Comparison of ENCODE assay signal across 24 mouse cellular contexts in the genomic region with DNA sequence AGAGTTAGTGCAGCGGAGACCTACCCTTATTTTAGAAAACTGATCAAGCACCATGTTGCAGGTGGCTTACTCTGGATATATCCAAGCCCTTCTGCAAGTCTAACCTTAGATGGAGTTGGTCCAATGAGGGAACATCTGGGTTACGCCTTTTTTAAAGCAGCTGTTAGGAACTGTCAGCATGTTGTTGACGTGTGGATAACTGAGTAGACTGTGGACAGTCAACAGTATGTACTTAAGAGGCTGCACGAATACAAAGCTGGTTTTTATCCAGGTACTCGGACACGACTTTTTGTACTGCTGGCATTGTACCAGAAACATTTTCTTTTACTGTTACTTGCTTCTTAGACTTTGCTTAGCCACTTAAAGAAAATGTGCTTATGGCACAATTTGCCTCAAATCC. TPM values are rescaled to one million over a fixed set of nuclear protein-coding genes. Genes with fewer than 3 reads are reported as not detected.
A peak's percentile ranks its signal among the peaks of the same experiment; 100 is the strongest.
DNase-seq lines count a peak whose midpoint lies in the region; ATAC-seq and TF ChIP-seq lines count a peak whose summit lies in the region.
"Had no signal": no experiment of that assay in that cellular context is flagged by ENCODE, and none has a peak within 500 bp of the region (broad histone marks: within the 10 kb centered on the region; RNA-seq: fewer than 3 reads in every experiment).

No protein-coding gene starts in this region.

- no peak for ATAC-seq in heart, embryonic 12.5 days (ENCODE audit: insufficient number of reproducible peaks, low FRiP score)
- ATAC-seq in intestine, embryonic 14.5 days (replicated peaks; ENCODE audit: low FRiP score, low TSS enrichment, low read depth): no peak
- ATAC-seq in intestine, embryonic 16.5 days: no peak
- no peak for ATAC-seq in liver, postnatal 0 days
- no peak for ATAC-seq in liver, embryonic 12.5 days
- no peak for ATAC-seq in cerebellum, adult (ENCODE audit: insufficient number of reproducible peaks, low FRiP score, low TSS enrichment)
- ATAC-seq: activated CD4-positive, CD25-positive, alpha-beta regulatory T cell, adult 4 months; CD4-positive, CD25-positive, alpha-beta regulatory T cell, adult 4 months; Patski had no signal

- TF ChIP-seq CTCF in liver, postnatal 0 days (IDR thresholded peaks at IDR 0.05; ENCODE audit: low read depth): no peak
- no peak for TF ChIP-seq CTCF in C2C12 (IDR thresholded peaks at IDR 0.05; ENCODE audit: control insufficient read depth, insufficient read depth, insufficient read length)

- no peak overlapping the region for H3ac ChIP-seq in C2C12 (ENCODE audit: control insufficient read depth, insufficient read length, low read depth)

- H3K4me3 ChIP-seq in heart, embryonic 10.5 days: no peak overlapping the region
- H3K4me3 ChIP-seq in heart, embryonic 12.5 days: no peak overlapping the region
- no peak overlapping the region for H3K4me3 ChIP-seq in intestine, embryonic 14.5 days (ENCODE audit: low read depth, low read length)
- H3K4me3 ChIP-seq in intestine, embryonic 16.5 days (ENCODE audit: low read length): no peak overlapping the region
- no peak overlapping the region for H3K4me3 ChIP-seq in liver, postnatal 0 days (ENCODE audit: low read depth, low read length)
- no peak overlapping the region for H3K4me3 ChIP-seq in liver, embryonic 12.5 days
- no peak overlapping the region for H3K4me3 ChIP-seq in C2C12 (ENCODE audit: insufficient read depth, poor library complexity, severe bottlenecking)

- peaks cover 3% of the 10 kb centered on the region; the same call in 1 of the 2 replicates for H3K4me1 ChIP-seq in heart, embryonic 10.5 days
- H3K4me1 ChIP-seq in heart, embryonic 12.5 days (replicated peaks): peaks cover 4% of the 10 kb centered on the region; the same call in 1 of the 2 replicates
- no peaks in the 10 kb centered on the region for H3K4me1 ChIP-seq in intestine, embryonic 14.5 days (replicated peaks; ENCODE audit: control insufficient read depth, insufficient read depth, low read length)
- H3K4me1 ChIP-seq in intestine, embryonic 16.5 days (ENCODE audit: control insufficient read depth, insufficient read depth, low read length): no peaks in the 10 kb centered on the region
- H3K4me1 ChIP-seq in liver, postnatal 0 days (ENCODE audit: insufficient read depth): no peaks in the 10 kb centered on the region
- no peaks in the 10 kb centered on the region for H3K4me1 ChIP-seq in liver, embryonic 12.5 days

- H3K27me3 ChIP-seq in heart, embryonic 10.5 days (ENCODE audit: insufficient read depth, poor library complexity, severe bottlenecking): no peaks in the 10 kb centered on the region
- no peaks in the 10 kb centered on the region for H3K27me3 ChIP-seq in heart, embryonic 12.5 days (replicated peaks)
- no peaks in the 10 kb centered on the region for H3K27me3 ChIP-seq in intestine, embryonic 14.5 days (replicated peaks; ENCODE audit: control insufficient read depth, insufficient read depth, low read length)
- H3K27me3 ChIP-seq in intestine, embryonic 16.5 days (replicated peaks; ENCODE audit: control insufficient read depth, insufficient read depth, low read length): no peaks in the 10 kb centered on the region
- no peaks in the 10 kb centered on the region for H3K27me3 ChIP-seq in liver, postnatal 0 days (ENCODE audit: insufficient read depth, low read length)
- no peaks in the 10 kb centered on the region for H3K27me3 ChIP-seq in liver, embryonic 12.5 days (replicated peaks)
- no peaks in the 10 kb centered on the region for H3K27me3 ChIP-seq in C2C12 (ENCODE audit: control insufficient read depth, insufficient read depth, insufficient read length)
- H3K27me3 ChIP-seq: CH12.LX, Patski had no signal

- H3K9ac ChIP-seq in heart, embryonic 12.5 days: no peak overlapping the region
- no peak overlapping the region for H3K9ac ChIP-seq in intestine, embryonic 14.5 days (ENCODE audit: low read length)
- no peak overlapping the region for H3K9ac ChIP-seq in intestine, embryonic 16.5 days (ENCODE audit: low read depth, low read length)
- no peak overlapping the region for H3K9ac ChIP-seq in liver, postnatal 0 days (replicated peaks)
- no peak overlapping the region for H3K9ac ChIP-seq in liver, embryonic 12.5 days

- H3K79me3 ChIP-seq in C2C12 (ENCODE audit: low read depth): peaks cover 4% of the 10 kb centered on the region

- H3K36me3 ChIP-seq in heart, embryonic 10.5 days: no peaks in the 10 kb centered on the region
- H3K36me3 ChIP-seq in heart, embryonic 12.5 days: no peaks in the 10 kb centered on the region
- H3K36me3 ChIP-seq in intestine, embryonic 14.5 days (ENCODE audit: control insufficient read depth, insufficient read depth, low read length): no peaks in the 10 kb centered on the region
- H3K36me3 ChIP-seq in intestine, embryonic 16.5 days (ENCODE audit: control insufficient read depth, insufficient read depth, low read length): no peaks in the 10 kb centered on the region
- H3K36me3 ChIP-seq in liver, postnatal 0 days (replicated peaks; ENCODE audit: insufficient read depth, low read length): peaks cover 9% of the 10 kb centered on the region; the same call in 1 of the 2 replicates
- H3K36me3 ChIP-seq in liver, embryonic 12.5 days: peaks cover 55% of the 10 kb centered on the region
- peaks cover 7% of the 10 kb centered on the region for H3K36me3 ChIP-seq in C2C12 (ENCODE audit: control insufficient read depth, insufficient read depth)

- DNase-seq in heart, embryonic 10.5 days (ENCODE audit: low spot score): peak; percentile 51
- DNase-seq in intestine, embryonic 14.5 days (ENCODE audit: low spot score): peak; percentile 9
- DNase-seq in liver, postnatal 0 days: peak; percentile 3
- DNase-seq: adrenal gland, adult 2 months; adrenal gland, adult 8-10 months; adrenal gland, postnatal 10 days; adrenal gland, postnatal 14 days; adrenal gland, postnatal 25 days; adrenal gland, postnatal 36 days; B cell, adult 2 months; cerebellum, adult 11 months; cerebellum, adult 11-12 months; cerebellum, adult 18-20 months; cerebellum, adult 2 months had no signal

- peaks cover 30% of the 10 kb centered on the region for H3K79me2 ChIP-seq in C2C12 (ENCODE audit: control insufficient read depth, insufficient read depth)

- H3K9me3 ChIP-seq in heart, embryonic 10.5 days: no peaks in the 10 kb centered on the region
- H3K9me3 ChIP-seq in heart, embryonic 12.5 days (replicated peaks): no peaks in the 10 kb centered on the region
- H3K9me3 ChIP-seq in intestine, embryonic 14.5 days (ENCODE audit: control insufficient read depth, low read length): no peaks in the 10 kb centered on the region
- H3K9me3 ChIP-seq in intestine, embryonic 16.5 days (ENCODE audit: control insufficient read depth, low read length): no peaks in the 10 kb centered on the region
- no peaks in the 10 kb centered on the region for H3K9me3 ChIP-seq in liver, postnatal 0 days (ENCODE audit: low read length)
- no peaks in the 10 kb centered on the region for H3K9me3 ChIP-seq in liver, embryonic 12.5 days (replicated peaks)
- H3K9me3 ChIP-seq: G1E had no signal

- 61% methylated on average over 6 of the region's 6 CpGs for WGBS in heart, embryonic 10.5 days
- 51% methylated on average over 6 of the region's 6 CpGs for WGBS in heart, embryonic 12.5 days
- WGBS in intestine, embryonic 14.5 days: 78% methylated on average over 6 of the region's 6 CpGs
- 71% methylated on average over 6 of the region's 6 CpGs for WGBS in intestine, embryonic 16.5 days
- WGBS in liver, postnatal 0 days (ENCODE audit: insufficient replicate concordance): 90% methylated on average over 6 of the region's 6 CpGs
- WGBS in liver, embryonic 12.5 days (ENCODE audit: insufficient replicate concordance): 89% methylated on average over 6 of the region's 6 CpGs

- TF ChIP-seq EP300 in liver, postnatal 0 days (IDR thresholded peaks at IDR 0.05; ENCODE audit: low read depth): no peak

- H3K27ac ChIP-seq in heart, embryonic 10.5 days: no peak overlapping the region
- no peak overlapping the region for H3K27ac ChIP-seq in heart, embryonic 12.5 days (ENCODE audit: poor library complexity, severe bottlenecking)
- H3K27ac ChIP-seq in intestine, embryonic 14.5 days (ENCODE audit: low read depth): no peak overlapping the region
- no peak overlapping the region for H3K27ac ChIP-seq in intestine, embryonic 16.5 days (ENCODE audit: low read length)
- H3K27ac ChIP-seq in liver, postnatal 0 days (ENCODE audit: low read depth): no peak overlapping the region
- no peak overlapping the region for H3K27ac ChIP-seq in liver, embryonic 12.5 days

- H3K4me2 ChIP-seq in heart, embryonic 12.5 days: no peak overlapping the region
- H3K4me2 ChIP-seq in intestine, embryonic 14.5 days (ENCODE audit: low read length): no peak overlapping the region
- H3K4me2 ChIP-seq in intestine, embryonic 16.5 days (ENCODE audit: low read depth, low read length): no peak overlapping the region
- no peak overlapping the region for H3K4me2 ChIP-seq in liver, postnatal 0 days (ENCODE audit: low read depth, low read length)
- no peak overlapping the region for H3K4me2 ChIP-seq in liver, embryonic 12.5 days

TF ChIP-seq in C2C12, 6 proteins besides CTCF, POLR2A, EP300 and RAD21:
- TF ChIP-seq FOSL1 (IDR thresholded peaks at IDR 0.05; ENCODE audit: insufficient read depth, low read length, poor library complexity, severe bottlenecking): no peak
- TF ChIP-seq MYOG (IDR thresholded peaks at IDR 0.05; ENCODE audit: control insufficient read depth, extremely low read depth, insufficient read length): no peak
- TF ChIP-seq MYOD1 (IDR thresholded peaks at IDR 0.05; ENCODE audit: control insufficient read depth, insufficient read length, low read depth): peak; percentile 58

RNA-seq across cellular contexts. Expression of gene Prkar2b, which starts 27.6 kb away (rescaled TPM):
- 18.9 and 28.2 TPM in 2 replicates for polyA plus RNA-seq in heart, embryonic 10.5 days (2016; fragmentation: Nextera tagmentation; extraction: Ambion mirVana)
- 18.9 and 20.6 TPM in 2 replicates for polyA plus RNA-seq in heart, embryonic 12.5 days (2016; fragmentation: Nextera tagmentation; extraction: Ambion mirVana)
- polyA plus RNA-seq in intestine, embryonic 14.5 days (2014; fragmentation: Nextera tagmentation; extraction: Ambion mirVana): 23.8 and 24.9 TPM in 2 replicates
- polyA plus RNA-seq in intestine, embryonic 16.5 days (2015; fragmentation: Nextera tagmentation; extraction: Ambion mirVana): 11.5 and 12.7 TPM in 2 replicates
- 34.0 and 34.6 TPM in 2 replicates for polyA plus RNA-seq in liver, postnatal 0 days (2015; fragmentation: Nextera tagmentation; extraction: Ambion mirVana)
- polyA plus RNA-seq in liver, embryonic 12.5 days (2016; fragmentation: Nextera tagmentation; extraction: Ambion mirVana): 137 and 141 TPM in 2 replicates
- 33.1 TPM for polyA plus RNA-seq in C2C12 (2012; fragmentation: generic; extraction: Trizol)
